Mouse (Mus musculus) left cerebral cortex, postnatal 14 days (tissue): Measurements from ENCODE around the gene Pgm2. TPM values are rescaled to one million over a fixed set of nuclear protein-coding genes. Genes with fewer than 3 reads are reported as not detected.

ENCODE experiments used
- DNase-seq, 2 experiments: peaks; one replicate each; pipeline ENCODE4 v3.0.0; 2021 to 2022; ENCODE audit warnings: low spot score in 2 of 2, mixed read lengths in 1 of 2
- intact Hi-C: fragments of 180-260 bp; cut with DNase I; formaldehyde crosslinking; loops from one replicate; pipeline ENCODE4 v1.15.1; 2025
- total RNA-seq, 2 experiments: library from RNA; stranded (reverse); gene quantifications; 2 replicates each; pipeline ENCODE4 v1.2.3; 2021

Pgm2 gene
- total RNA-seq, 2 experiments from 2014 or later = 10.9 to 11.3 TPM

DNA sequence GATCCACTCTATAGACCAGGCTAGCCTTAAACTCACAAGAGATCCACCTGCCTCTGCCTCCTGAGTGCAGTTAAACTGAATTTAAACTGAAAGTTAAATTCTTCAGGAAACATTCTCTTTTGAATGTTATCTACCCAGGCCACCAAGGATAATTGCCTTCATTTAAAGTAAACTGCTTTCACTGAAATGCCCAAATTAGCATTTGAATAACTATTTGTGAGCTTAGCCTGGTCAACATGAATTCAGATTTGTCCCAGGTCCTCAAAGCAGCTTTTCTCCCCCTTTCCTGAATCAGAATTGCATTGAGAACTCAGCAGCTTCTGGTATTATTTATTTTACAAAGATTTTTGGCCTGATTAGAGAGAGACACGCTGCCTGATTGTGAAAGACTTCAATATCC is 24.4 kb downstream of the Pgm2 start:
- intact Hi-C loops = no loop called here
- DNase-seq = no peak

DNA sequence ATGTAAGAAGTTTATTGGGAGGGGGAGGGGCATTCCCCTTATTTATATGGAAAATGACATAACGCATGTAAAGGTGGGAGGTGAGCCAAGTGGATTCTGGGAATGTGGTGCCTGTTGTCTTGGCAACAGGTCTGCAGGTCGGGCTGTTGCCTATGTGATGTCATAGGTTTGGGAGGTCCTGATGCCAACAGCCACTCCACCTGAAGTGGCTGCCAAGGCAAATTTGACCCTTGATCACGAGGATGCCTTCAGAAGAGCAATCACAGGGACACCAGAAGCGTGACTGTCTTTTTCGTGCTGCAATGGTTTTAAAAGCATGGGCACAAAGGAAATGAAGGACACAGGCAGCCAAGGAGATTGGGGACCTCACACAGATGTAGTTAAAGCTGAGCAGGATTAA is 33.0 kb downstream of the Pgm2 start:
- no peak for DNase-seq
- intact Hi-C loops = no loop called here

DNA sequence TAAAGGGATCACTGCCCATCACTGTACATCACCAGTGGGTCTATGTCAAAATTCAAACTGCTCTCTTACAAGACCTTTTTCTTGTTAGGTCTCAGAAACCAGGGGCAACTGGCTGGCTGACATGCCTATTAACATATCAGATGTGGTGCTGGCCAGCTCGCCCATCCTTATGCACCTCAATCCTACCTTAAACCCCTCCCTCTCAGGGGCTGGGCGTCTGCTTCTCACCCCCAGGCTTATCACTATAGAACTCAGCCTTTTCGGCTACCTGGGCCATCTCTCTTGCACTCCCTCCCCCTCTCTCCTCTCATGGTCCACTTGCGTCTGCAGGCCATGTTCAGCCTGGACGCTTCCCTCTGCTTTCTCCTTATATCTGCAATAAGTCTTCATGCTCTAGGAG is 38.8 kb downstream of the Pgm2 start:
- no peak for DNase-seq
- intact Hi-C loops = no loop called here

DNA sequence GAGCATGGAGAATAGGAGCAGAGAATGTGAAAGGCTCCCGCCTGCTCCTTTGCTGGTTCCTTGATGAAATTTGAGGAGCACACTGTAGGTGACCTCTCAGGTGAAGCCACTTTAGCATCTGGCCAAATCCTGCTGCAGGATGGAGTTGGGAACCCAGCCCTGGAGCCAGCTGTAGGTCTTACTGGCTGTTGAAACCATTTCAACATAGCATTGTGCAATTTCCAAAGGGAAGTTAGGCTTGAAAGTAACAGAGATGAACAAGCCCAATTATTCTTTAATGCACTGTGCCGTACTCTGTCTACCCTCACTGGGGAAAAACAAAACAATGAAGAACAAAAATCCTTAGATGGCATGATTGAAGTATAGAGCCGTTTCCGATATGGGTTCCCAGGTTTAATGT is 41.2 kb downstream of the Pgm2 start:
- intact Hi-C loops = no loop called here
- no peak for DNase-seq

DNA sequence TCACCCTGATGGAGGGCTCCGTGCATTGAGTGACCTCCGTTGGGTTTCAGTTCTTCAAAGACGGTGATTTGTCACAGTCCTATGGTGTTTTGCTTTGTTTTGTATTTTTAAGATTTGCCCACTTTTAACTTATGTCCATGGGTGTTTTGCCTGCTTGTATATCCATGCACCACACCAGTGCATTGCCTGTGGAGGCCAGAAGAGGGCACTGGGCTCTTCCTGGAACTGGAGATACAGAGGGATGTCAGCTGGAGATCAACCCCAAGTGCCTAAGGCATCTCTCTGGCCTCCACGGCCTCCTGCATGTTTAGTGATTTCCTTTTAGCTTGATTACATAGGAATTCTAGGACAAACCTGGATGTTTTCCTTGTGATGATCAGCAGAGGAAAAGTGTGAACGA is 43.6 kb downstream of the Pgm2 start:
- no peak for DNase-seq
- intact Hi-C loops = no loop called here

DNA sequence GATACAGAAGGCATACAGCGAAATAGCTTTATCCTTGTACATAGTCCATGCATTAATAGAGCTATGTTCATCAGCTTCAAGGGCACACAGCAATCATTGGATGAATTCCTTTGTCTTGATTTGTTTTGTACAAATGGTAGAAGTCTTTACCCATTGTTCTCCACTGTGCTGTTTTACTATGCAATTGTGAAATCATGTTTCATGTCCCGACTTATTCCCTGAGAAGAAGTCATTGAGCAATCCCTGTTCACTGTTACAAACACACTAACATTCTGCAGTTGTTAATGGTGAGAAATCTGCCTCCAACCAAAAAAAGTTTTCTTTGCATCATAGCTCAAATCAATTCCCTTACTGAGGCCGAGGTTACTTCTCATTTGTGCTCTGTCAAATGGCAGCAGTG is 47.5 kb downstream of the Pgm2 start:
- intact Hi-C loops = no loop called here
- DNase-seq = no peak

DNA sequence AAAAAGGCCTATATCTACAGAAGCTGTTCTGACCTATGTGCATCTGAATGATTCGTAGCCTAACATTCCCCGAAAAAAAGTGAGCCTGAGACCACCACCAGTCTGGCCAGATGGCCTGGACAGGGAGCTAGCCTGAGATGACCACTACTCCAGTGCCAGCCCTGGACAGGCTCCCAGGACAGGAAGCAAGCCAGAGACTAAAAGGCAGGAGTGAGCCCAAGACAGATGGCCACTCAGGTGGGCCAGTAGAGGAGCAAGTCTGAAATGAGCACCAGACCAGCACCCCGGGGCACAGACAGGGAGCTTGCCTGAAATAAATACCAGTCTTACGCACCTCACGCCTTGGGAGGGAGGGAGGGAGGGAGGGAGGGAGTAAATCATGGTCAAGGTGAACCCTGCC is 51.6 kb downstream of the Pgm2 start:
- no peak for DNase-seq
- intact Hi-C loops = no loop called here

DNA sequence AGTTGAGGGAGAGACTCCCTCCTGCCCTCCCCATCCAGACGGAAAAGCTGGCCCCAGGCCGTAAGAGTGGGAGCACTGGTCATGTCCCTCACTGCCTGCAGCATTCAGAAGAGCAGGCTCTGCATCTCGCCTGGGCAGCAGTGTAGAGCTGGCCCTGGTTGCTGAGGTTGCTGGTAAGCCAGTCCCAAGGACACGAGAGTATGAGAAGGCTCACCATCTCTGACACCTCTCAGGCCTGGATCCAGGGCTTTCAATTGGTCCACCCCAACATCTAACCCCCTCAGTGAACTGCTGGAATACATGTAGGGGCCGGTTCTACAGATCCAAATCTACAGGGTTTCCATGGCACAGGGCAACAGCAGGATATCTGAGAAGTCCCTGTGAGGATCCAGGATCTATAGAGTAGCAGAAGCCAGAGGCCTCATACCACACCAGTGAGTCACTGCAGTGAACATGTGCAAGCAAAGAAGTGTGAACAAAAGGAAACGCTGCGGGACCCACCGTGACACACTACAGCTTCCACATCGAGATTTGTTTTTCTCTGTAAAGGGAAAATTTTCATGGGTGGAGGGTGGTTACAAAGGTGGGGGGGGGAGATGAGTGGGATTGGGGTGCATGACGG is 53.7 kb downstream of the Pgm2 start:
- DNase-seq = no peak
- intact Hi-C loops = no loop called here

DNA sequence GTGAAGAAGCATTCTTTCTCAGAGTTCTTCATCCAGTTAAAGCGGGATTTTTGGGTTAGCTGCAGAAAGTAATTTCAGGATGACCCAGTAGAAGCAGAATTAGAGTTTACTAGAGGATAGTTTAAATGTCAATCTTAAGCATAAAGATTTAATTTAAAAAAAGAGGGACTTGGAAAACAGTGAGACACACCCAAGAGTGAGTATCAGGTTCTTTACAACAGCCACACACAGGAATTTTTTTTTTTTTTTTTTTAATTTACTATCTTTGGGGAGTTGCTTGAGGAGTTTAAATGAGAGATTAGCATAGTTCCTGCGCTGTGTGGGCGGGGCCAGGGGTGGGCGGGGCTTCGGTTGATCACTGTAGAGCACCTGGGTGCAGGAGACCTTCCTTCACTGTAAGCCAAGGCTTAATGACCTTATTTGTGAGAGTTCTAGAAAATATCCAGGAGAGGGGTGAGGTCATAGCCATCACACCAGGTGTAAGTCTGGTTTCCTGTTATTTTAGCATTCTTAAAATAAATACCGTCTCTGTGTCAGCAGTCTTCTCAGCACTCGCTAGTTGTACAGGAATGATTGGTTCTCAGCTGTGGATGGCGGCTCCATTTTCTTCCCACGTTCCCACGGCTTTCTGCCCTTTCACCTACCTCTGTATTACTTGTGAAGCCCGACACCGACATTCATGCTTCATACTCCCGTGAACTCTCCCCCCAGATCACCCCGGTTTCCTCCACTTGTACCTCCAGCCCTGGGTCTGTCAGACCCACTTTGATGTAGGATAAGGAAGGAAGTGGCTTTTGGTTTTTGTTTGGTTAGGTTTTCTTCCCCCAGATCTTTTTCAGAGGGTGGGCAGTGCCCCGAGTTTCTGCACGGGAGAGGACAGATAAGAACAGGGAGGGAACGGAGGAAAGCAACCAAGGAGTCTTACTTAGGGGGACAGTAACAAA is 56.7 kb downstream of the Pgm2 start:
- DNase-seq = no peak
- intact Hi-C loops = no loop called here

DNA sequence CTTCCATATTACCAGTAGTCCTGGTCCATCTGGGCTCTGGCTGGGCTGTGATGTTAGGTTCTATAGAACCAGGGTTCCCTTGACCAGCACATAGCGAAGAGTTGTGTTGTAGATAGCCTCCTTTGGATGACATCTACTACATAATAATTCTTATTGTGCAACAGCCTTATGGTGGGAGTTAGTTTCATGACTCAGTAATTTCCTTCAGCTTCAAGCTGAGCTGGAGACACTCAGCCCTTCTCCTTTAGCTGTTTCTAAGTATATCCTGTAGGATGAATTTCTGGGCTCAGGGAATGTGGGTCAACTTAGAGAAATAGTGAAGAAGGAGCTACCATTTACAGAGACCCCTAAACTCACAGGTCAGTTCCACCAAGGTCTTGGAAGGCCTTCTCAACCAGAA is 60.6 kb downstream of the Pgm2 start:
- no peak for DNase-seq
- intact Hi-C loops = no loop called here

DNA sequence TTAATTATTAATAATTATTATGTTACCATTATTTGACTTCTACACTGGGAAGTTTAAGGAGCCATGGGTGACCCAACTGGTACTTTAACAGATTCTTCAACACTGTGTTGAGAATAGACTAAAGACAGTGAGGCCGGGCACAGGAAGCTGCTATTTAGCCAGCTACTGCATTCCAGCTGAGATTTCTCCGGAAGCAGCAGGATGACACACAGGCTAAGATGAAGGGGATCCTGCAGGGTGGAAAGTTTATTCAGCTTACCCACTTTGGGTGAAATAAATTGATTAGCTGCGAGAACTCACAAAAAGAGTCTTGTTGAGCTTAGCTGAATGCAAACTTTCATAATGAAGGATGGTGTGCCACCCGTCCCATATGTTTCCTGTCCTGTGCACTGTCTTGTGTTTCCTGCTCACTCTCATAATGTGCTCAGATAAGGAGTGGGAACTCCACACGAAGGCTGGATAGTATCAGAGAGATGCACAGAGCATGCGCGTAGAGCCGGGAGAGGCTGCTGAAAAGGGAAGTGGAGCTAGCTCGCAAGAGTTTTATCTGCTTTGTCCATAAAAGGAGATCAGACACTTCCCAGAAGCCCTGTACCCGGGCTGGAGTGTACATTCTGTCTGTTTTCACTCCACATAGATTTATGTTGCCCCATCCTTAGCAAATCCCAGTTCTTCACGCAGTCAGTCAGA is 63.3 kb downstream of the Pgm2 start, which contains the start of gene Tbc1d1:
TSS of gene Tbc1d1 (plus strand) at position 445 of the 690 bp plus-strand sequence.
- peak; percentile 28 to 41 for DNase-seq
- intact Hi-C loops = no loop called here

DNA sequence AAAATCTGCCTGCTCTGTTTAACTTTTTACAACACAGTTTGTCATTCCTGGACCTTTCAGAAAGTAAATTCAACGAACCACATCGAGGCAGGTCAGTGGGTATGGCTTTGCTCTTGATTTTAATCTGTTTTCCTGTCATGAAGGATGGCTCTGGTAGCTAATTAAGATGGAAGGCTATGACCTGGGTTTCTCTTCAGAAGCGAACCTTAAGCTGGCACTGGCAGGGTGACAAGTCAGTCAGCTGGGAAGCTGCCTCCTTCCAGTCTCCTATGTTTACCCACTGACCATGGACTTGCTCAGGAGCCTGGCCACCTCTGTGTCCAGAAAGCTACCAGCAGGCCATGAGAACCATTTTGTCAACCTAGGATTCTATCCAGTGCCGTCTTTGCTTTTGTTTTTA is 63.8 kb downstream of the Pgm2 start:
- intact Hi-C loops = no loop called here
- DNase-seq = no peak

DNA sequence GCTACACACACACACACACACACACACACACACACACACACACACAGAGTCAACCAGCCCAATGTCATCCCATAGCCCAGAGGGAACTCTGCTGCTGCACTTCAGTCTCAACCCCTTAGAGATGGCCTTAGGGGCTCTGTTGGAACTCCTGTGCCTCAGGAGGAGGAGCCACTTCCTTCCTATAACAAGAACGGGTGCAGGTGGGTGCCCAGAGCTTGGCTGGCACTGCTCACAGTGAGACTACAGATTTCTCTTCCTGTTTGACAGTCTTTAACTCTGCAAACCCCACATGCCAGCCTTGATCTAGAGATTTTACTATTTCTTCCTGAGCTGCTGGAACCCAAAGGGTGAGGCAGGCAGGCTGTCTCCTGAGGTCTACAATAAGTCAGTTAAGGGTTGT is 65.2 kb downstream of the Pgm2 start:
- no peak for DNase-seq

DNA sequence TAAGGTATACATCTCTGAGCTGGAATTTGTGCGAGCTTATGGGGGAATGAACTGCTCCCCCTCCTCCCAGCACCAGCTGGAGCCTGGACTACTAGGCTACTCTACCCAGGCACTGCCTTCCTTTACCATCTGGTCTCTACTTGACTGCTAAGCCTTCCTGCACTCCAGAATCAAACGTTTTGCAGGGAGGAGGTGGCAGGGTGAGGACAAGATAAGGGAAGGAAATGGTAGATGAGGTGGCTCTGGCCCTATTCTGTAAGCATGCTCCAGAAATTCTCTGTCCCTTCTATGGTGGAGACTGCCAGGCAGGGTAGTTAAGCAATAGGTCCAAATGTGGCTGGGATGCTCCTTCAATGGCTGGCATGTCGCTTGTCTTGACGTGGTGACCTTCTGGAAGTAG is 65.8 kb downstream of the Pgm2 start:
- intact Hi-C loops = no loop called here
- DNase-seq = no peak

More for the DNA sequence above, 65.2 kb downstream of the Pgm2 start:
- intact Hi-C loops = no loop called here

DNA sequence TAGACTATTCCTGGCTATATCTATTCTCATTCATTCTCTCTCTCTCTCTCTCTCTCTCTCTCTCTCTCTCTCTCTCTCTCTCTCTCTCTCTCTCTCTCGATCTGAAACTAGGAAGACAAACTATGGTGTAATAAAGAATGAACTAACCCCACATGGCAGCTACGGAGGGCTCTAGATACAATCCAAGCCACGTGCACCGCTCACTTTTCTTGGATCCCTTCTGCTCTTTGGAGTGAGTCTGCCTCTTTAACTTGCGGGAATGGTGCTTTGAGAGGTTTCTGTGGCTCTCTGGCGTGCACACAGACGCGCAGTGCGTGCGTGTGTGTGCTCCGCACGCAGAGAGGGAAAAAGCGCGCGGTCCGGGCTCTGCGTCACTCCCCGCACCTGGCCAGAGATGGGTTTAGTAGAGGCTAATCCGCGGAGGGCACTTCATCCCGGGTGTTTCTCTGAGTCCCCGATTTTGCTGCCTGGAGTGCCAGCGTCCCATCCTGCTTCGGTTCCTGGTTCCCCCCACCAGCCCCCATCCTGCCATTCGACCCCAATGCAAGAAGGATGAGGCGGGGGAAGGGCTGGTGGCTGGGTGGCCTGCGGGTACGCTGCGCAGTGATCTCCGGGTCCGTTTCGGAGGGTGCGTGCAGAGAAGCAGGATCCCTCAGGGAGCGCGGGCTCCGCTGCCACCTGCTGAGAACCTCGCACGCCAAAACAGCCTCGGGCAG is 66.5 kb downstream of the Pgm2 start:
- peak; percentile 56 to 73 for DNase-seq
- intact Hi-C loops = no loop called here

DNA sequence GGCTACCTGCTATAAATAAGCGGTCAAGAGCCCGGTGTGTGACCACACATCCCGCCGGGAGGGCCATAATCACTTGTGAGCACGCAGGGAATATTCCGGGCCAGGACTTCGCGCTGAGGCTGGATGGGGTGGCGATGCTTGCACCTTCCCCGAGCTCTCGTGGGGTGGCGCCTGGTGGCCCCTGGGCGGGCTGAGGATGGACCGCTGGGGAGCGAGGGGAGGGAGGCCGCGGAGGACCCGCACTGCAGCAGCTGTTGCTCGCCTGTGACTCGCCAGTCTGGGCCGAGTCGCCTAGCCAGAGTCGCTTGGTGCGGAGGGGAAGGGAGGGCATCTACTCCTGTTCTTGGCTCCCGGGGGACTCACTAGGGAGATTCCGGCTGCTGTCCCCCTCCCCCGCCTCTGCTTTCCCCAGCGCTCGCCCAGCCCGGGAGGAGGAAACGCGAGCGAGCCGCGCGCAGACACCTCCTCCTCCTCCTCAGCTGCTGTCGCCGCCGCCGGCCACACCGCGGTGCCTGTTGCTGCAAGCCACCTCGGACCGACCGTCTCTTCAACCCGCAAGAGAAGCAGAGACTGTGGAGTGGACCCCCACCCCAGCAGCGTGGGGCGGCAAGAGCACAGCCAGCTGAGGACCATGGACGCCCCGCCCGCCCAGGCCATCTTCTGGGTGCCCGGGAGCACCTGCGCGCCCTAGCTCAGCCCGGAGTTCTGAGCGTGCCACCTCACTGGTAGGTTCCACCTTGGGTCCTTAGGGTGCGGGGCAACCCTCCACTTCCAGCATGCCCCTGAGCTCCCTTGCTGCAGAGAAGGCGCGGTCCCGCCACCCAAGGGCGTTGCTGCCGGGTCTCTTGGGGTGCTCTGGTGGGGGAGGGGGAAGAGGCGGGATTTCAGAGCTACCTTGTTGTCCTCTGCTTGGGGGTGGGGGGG is 67.3 kb downstream of the Pgm2 start:
- intact Hi-C loops = no loop called here
- peak; percentile 74 to 79 for DNase-seq

DNA sequence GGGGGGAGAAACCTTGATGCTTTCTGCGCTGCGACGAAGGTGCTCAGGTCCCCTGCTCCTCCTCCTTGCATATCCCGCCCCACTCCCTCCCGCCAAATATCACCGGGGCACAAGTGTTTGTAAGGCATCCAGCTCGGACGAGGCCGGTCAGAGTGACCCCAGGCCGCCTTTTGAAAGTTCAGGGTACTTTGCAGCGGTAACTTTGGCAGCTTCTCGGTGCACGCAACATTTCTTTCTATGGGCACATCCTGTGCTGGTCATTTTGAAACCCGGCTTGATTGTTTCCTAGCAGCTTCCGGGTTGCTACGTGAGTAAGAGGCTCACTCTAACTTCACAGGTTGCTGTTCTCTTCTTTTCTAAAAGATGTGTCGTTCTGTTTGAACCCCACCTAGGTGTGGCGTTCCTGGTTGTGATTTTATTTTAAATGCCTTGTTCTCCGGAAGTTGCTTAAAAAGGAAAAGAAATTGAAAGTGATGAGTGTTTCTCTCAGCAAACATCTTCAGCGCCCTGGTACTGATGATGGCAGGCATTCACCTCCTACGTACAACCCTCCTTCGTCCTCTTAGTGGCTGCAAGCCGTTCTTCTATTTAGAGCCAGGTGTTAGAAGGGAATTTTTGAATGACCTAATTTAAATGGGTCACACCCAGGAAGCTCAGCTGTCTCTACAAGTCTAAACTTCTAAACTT is 68.1 kb downstream of the Pgm2 start:
- intact Hi-C loops = no loop called here
- DNase-seq = no peak

DNA sequence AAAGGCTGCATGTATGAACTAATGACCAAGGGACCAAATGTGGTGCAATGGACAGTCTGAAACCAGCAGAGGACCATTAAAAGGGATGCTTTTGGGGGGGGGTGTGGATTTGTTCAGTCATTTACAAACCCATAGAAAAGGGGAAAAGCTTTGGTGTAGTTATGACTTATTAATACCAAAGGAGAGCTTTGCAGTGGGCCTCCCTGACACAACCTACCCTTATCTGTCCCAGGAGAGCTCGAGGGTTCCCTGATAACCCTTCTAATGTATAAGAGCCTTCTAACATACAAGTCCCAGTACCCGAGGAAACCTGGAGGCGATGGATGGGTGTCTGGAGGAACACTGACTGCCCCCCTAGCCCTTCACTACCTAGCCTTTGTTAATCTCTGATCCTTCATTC is 69.2 kb downstream of the Pgm2 start:
- DNase-seq = no peak
- intact Hi-C loops = no loop called here
